Mouse (Mus musculus) erythroblast, embryonic 14.5 days (primary cell): ENCODE measurements around the gene Tgfbr3l. TPM values are rescaled to one million over a fixed set of nuclear protein-coding genes. Genes with fewer than 3 reads are reported as not detected.

Experiments
- H3K27me3 ChIP-seq: 2 replicates; pipeline ENCODE4 v1.6.1; 2012; ENCODE audit warnings: inconsistent platforms; ENCODE audit not compliant: control insufficient read depth
- H3K36me3 ChIP-seq: 2 replicates; pipeline ENCODE4 v1.6.1; 2012; ENCODE audit warnings: mild to moderate bottlenecking, inconsistent platforms; ENCODE audit not compliant: control insufficient read depth
- H3K4me1 ChIP-seq: 2 replicates; pipeline ENCODE4 v1.6.1; 2012; ENCODE audit warnings: inconsistent platforms; ENCODE audit not compliant: control insufficient read depth
- H3K4me3 ChIP-seq: replicated peaks from 2 replicates; pipeline ENCODE3; 2012; ENCODE audit warnings: moderate library complexity, mild to moderate bottlenecking, inconsistent platforms
- H3K9me3 ChIP-seq: 2 replicates; pipeline ENCODE4 v1.6.1; 2012; ENCODE audit warnings: low read length, inconsistent platforms, mixed read lengths; ENCODE audit not compliant: control insufficient read depth
- GATA1 ChIP-seq: IDR thresholded peaks from 2 replicates; pipeline ENCODE4 v1.6.1; 2012; ENCODE audit warnings: low read length, inconsistent platforms, mixed read lengths
- TAL1 ChIP-seq: IDR thresholded peaks from 3 replicates; pipeline ENCODE4 v1.6.1; 2012; ENCODE audit warnings: low read length, inconsistent platforms, mixed read lengths
- polyA plus RNA-seq: library from polyadenylated mRNA; stranded (reverse); fragments of >175 nt; gene quantifications from 2 replicates; pipeline ENCODE4 v1.2.3, GENCODE M21; 2012

Tgfbr3l gene
- polyA plus RNA-seq, 1 experiment, result 1.3 TPM

DNA sequence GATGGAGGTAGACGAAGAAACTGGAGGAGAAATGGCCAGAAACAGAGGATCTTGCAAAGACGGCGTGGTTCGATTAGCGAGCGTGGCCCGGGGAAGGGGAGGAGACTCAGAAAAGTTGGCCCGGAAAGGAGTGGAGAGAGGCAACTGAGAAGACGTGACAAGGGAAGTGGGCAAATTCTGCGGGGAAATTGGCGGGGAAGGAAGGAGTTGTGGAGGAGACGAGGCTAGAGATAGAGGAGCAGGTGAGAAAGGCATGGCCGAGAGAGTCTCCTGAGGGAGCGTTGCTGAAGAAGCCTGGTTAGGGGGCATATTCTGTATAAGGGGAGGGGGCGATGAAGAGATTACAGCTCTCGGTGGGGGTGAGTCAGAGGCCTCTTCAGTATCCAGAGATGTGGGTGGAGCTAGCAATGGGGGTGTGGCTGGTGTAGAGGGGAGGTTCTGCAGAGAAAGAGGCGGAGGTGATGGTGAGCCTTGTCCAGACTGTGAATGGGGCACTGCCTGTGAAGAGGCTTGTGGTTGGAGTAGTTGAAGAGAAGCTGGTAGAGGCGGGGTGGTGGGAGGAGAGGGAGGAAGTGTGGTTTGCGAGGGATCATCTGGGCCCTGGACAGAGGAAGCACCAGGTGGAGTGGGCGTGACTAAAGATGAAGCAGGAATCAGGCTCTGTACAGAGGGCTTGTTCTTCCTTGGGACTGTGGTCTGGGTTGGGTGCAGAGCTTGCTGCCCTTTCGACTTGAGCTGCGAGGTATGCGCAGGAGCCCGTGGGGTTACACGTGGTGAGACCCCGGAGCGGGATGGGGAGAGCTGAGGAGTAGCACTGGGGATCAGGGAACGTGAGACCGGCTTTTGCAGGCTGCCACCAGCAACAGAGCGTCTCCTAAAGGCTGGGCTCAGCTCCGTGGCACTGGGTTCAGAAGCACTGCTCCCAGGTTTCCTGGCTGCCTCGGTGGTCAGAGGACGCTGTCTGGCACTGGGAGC, 33.7 kb upstream of the Tgfbr3l start:
- no peaks in the 10 kb centered on the region for H3K36me3 ChIP-seq
- no peak for TF ChIP-seq TAL1
- TF ChIP-seq GATA1, result no peak
- H3K27me3 ChIP-seq, result peaks cover 88% of the 10 kb centered on the region
- peaks cover 6% of the 10 kb centered on the region; the same call in 1 of the 2 replicates for H3K9me3 ChIP-seq
- peak overlapping the region; percentile 44 for H3K4me3 ChIP-seq
- peaks cover 22% of the 10 kb centered on the region for H3K4me1 ChIP-seq

DNA sequence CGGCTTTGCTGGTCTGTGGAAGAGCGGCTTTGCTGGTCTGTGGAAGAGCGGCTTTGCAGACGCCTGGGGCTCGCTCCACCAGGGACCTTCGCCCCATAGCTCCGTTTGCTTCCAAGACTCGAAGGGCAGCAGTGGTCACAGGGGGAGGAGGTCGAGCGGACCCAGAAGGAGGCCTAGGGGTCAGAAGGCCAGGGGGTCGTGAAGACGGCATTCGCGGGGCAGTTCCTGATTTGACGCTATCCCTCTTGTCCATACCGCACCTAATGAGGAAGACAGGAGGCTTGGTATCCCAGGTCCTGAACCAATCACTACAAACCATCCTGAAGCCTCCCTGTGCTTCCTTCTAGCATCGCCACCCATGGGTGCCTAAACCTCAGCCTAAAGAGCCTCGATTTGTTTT, 31.7 kb upstream of the Tgfbr3l start:
- TF ChIP-seq TAL1 (no peak), GATA1 (no peak)
- no peaks in the 10 kb centered on the region for H3K36me3 ChIP-seq
- H3K9me3 ChIP-seq, result peaks cover 6% of the 10 kb centered on the region; the same call in 1 of the 2 replicates
- H3K27me3 ChIP-seq, result peaks cover 81% of the 10 kb centered on the region
- H3K4me1 ChIP-seq, result peaks cover 22% of the 10 kb centered on the region
- no peak overlapping the region for H3K4me3 ChIP-seq

DNA sequence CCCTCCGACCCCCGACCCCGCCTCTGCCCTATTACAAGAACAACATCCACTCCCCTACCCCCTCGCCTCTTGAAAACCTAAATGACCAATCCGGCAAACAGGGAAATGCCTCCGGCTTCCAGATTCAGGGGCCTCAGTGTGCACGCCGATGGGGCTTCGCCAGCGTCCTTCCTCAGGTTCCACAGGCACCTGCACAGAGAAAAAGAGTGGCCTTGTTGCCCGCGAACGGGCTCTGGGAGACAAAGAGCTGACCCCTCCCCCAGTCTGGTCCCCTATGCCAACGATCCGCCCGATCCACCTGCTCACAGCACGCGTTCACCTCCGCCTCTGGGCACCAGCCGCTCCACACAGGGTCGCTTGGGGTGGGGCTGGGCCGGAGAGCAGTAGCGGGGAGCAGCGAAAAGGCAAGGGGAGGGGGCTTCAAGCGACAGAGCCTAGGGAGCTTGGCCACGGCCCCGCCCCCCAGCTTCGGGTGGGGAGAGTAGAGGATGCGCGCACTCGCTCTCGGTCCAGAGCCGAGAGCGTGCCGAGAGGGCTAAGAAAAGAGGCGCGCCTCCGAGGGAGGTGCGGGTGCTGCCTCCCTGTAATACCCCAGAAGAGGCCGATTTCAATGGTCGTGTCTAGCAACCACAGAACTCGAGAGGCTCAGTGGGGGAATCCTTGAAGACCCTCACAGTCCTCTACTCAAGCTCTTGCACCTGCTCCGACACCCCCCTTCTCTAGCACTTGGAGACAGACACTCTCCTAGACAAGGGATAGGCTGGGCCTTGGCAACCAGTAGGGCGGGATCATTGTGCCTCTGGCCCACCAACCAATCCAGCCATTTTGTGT, 31.0 kb upstream of the Tgfbr3l start, which contains the start of gene Prr36:
Gene Prr36, minus strand, starts transcription at position 669 of the 831 bp plus-strand sequence.
- no peaks in the 10 kb centered on the region for H3K36me3 ChIP-seq
- no peak for TF ChIP-seq TAL1
- TF ChIP-seq GATA1, result no peak
- peaks cover 6% of the 10 kb centered on the region; the same call in 1 of the 2 replicates for H3K9me3 ChIP-seq
- H3K27me3 ChIP-seq, result peaks cover 78% of the 10 kb centered on the region
- H3K4me3 ChIP-seq, result no peak within 1 kb of the TSS
- peaks cover 22% of the 10 kb centered on the region for H3K4me1 ChIP-seq

GRCm38 (mm10) chr8:4219617-4220016, 28.4 kb upstream of the Tgfbr3l start:
- H3K4me1 ChIP-seq, result peaks cover 3% of the 10 kb centered on the region
- TF ChIP-seq TAL1, result no peak
- no peak for TF ChIP-seq GATA1
- H3K27me3 ChIP-seq, result peaks cover 70% of the 10 kb centered on the region
- no peaks in the 10 kb centered on the region for H3K36me3 ChIP-seq
- H3K9me3 ChIP-seq, result peaks cover 4% of the 10 kb centered on the region; the same call in 1 of the 2 replicates
- H3K4me3 ChIP-seq, result no peak overlapping the region

DNA sequence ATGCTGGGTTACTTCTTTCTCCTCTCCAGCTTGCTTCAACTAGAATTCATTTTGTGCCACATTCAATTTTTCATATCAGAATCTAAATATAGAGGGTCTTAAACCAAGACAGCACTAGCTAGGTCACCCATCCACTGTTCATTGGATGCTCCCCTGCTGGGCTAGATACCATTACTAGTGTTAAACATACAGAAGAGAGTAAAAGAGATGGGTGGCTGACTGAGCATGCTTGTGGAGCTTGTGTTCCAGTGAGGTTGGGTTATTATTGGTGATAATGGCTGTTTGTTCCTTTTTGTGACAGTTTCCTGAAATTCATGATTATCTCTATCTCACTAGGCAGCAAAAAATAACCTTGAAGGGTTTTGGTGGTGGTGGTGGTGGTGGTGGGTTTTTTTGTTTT, 26.0 kb upstream of the Tgfbr3l start:
- no peak for TF ChIP-seq TAL1
- no peak for TF ChIP-seq GATA1
- H3K4me1 ChIP-seq, result peaks cover 9% of the 10 kb centered on the region
- no peak overlapping the region for H3K4me3 ChIP-seq
- H3K27me3 ChIP-seq, result peaks cover 70% of the 10 kb centered on the region
- H3K9me3 ChIP-seq, result 0 out of 2 replicates have a peak, but pooled peaks cover under 1% of the 10 kb centered on the region
- H3K36me3 ChIP-seq, result no peaks in the 10 kb centered on the region

DNA sequence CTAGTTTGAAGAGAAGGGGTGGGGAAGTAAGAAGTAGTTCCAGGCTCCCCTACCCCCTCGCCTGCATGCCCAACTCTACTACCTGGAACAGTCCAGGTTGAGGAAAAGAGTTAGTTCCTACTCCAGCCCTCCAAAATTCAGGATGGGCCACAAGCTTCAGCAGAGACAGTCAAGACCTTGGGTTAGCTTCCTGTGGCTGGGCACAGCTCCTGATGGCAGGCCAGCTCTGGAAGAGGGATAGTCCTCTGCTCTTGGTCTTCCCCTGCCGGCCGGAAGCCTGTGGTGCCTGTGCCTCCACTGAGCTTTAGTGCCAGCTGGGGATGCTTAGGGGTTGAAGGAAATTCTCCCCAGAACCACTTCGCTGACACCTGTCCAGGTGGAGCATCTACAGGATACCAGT, 21.7 kb upstream of the Tgfbr3l start:
- H3K4me1 ChIP-seq, result peaks cover 24% of the 10 kb centered on the region
- peaks cover 68% of the 10 kb centered on the region for H3K27me3 ChIP-seq
- TF ChIP-seq GATA1 (no peak), TAL1 (no peak)
- peak overlapping the region; percentile 35 for H3K4me3 ChIP-seq
- no peaks in the 10 kb centered on the region for H3K9me3 ChIP-seq
- H3K36me3 ChIP-seq, result no peaks in the 10 kb centered on the region

- Histone ChIP-seq H3K27me3 (peaks cover 67% of the 10 kb centered on the region), H3K36me3 (no peaks in the 10 kb centered on the region), H3K9me3 (no peaks in the 10 kb centered on the region), H3K4me3 (peak within 1 kb of the TSS; percentile 35), H3K4me1 (peaks cover 29% of the 10 kb centered on the region)
- no peak for TF ChIP-seq GATA1
- TF ChIP-seq TAL1, result no peak
Measured at GRCm38 (mm10) chr8:4226739-4227347, 21.2 kb upstream of the Tgfbr3l start, which contains the start of gene Lrrc8e. Gene Lrrc8e, plus strand, starts transcription at chr8:4226827.

- H3K4me3 ChIP-seq, result no peak overlapping the region
- H3K27me3 ChIP-seq, result peaks cover 65% of the 10 kb centered on the region
- no peaks in the 10 kb centered on the region for H3K9me3 ChIP-seq
- H3K36me3 ChIP-seq, result no peaks in the 10 kb centered on the region
- TF ChIP-seq TAL1, result no peak
- no peak for TF ChIP-seq GATA1
- H3K4me1 ChIP-seq, result peaks cover 30% of the 10 kb centered on the region
Measured at GRCm38 (mm10) chr8:4227919-4228318, 20.1 kb upstream of the Tgfbr3l start.

DNA sequence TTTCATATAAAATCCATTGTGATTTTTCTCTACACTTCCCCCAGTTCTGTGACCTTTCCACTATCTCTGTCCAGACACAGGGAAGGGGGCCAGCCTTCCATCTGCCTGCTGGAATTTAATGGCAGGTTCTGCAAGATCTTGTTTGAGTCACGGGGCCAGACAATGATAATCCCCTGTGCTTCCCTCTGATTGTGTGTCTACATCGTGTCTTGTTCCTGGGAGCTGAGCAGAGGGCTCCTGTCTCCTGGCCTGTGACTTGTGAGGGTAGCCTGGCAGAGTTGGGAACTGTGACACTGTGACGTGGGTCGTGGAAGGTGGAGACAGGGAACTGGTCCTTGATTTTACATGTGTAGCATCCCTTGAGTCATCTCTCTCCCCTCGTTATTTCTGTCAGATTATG, 18.2 kb upstream of the Tgfbr3l start:
- Histone ChIP-seq H3K9me3 (no peaks in the 10 kb centered on the region), H3K4me1 (peaks cover 30% of the 10 kb centered on the region), H3K4me3 (no peak overlapping the region), H3K27me3 (peaks cover 51% of the 10 kb centered on the region), H3K36me3 (no peaks in the 10 kb centered on the region)
- no peak for TF ChIP-seq GATA1
- TF ChIP-seq TAL1, result no peak
